Mouse (Mus musculus) inflammation-experienced regulatory T-cells, adult 6 months (primary cell): ENCODE results near the gene Nap1l5. TPM values are rescaled to one million over a fixed set of nuclear protein-coding genes. Genes with fewer than 3 reads are reported as not detected.
"Not testable (repeated sequence)": the region's sequence is repeated elsewhere in the genome, so short reads cannot be mapped to it uniquely, and the experiment has no call there.

Experiments used
- ATAC-seq: one replicate; pipeline ENCODE4 v1.8.0; 2017
- polyA plus RNA-seq, 3 experiments: library from polyadenylated mRNA; unstranded; fragments of 100-300 nt; shearing (Covaris generic); gene quantifications; one replicate each; pipeline ENCODE4 v1.2.1; 2017

Nap1l5 gene
- polyA plus RNA-seq, 3 experiments from 2014 or later: 0.20 TPM; not detected in 2

DNA sequence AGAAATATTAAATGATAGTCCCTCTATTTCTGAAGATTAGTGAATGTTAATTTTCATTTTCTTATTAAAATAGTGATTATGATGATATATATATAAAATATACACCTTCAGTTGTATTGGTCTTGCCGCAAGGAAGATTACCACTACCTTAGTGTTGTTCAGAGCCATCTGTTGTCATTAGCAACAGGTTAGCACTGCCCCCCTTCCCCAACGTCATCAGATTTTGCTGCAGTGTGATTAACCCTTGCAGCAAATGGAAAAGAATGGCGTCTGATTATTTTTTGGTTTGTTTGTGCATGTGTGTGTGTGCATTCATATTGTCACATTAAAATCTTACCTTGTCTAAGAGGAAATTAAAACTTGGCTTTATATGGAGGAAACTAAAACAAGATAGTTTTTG is 2.3 kb downstream of the Nap1l5 start:
- ATAC-seq: no peak

DNA sequence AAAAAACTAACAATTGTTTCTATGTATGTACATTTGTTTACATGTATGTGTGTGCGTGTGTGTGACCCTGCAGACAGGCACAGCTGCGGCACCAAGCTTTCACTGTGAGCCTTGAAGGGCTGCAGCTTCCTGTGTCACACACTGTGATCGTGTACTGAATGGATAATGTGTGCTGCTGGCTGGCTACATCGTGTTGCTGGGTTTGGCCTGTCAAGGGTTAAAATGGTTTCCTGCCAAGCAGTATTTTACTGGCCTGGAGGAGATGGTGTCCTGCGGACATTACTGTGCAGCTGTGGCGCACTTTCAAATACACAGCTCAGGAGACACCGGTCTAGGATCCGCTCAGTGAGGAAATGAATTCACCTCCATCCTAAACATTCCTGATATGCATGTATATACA is 3.7 kb downstream of the Nap1l5 start:
- no peak for ATAC-seq

DNA sequence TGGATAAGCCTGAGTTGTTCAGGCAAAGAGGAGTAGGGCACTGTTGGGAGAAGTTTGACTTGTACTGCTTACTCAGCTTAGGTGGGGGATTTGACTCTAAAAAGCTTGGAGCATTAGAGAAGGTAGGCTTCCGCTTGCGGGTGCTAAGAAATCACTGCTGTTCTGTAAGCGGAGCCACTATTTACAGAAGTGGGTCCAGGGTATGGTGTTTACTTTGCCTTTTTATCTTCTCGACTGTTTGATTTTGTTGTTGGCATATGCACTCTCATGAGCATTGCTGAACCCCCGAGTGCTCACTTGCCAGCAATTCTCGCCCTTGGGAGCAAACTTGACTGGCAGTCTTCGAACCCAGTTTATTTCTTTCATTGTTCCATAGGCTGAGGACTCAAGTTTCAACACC is 6.3 kb downstream of the Nap1l5 start:
- ATAC-seq: no peak

DNA sequence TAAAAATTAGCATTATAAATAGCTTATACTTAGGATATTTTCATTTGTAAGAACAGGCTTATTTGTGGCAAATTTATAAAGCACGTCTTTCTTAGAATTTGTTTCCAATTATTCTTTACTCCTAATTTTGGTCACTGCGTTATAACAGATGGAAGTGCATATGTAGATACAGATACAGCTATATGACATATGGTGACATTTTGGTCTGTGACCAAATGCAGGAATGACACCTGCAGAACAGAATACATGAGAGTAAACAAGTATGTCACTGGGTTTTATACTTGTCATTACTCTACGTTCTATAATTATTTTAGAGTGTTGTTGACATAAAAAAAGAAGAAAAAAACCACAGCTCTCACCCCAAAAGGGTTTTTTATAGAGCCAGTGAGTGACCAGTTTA is 7.8 kb downstream of the Nap1l5 start:
- ATAC-seq: no peak

DNA sequence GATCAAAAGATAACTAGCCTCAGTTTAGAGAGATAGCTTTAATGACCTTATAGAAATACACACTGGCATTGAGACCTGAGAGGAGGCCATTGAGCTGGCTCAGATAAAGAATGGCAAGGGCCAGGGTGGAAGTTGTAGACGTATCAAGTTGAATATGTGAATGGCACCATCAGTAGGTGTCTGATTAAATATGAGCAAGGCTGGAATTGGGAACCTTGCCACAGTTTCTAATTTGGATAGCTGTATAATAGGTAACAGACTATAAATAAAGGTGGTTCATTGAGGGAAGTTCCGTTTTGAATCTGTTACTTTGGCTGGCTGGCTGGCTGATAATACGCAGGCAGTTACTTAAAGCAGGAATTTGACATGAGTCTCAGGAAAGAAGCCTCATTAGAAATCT is 10.2 kb downstream of the Nap1l5 start:
- no peak for ATAC-seq

DNA sequence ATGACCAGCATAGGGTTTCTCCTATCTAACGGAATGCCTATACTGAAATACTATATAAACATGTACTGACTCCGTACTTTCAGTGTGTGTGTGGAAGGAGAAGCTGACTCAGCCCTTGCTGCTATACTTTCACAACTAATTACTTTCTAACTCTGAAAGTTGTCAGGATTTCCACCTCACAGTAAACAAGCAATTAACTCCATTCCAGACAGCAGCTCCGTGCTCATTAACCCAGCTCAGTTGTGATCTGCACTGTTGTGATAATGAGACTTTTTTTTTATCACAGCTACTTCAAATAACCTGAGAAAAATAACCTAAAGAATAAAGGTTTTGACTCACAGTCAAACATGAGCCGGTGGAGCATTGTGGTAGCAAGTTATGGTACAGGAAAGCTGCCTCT is 11.9 kb downstream of the Nap1l5 start:
- ATAC-seq: no peak

GRCm38 (mm10) chr6:58893307-58893706 is 13.6 kb downstream of the Nap1l5 start:
- peak; percentile 32 for ATAC-seq

DNA sequence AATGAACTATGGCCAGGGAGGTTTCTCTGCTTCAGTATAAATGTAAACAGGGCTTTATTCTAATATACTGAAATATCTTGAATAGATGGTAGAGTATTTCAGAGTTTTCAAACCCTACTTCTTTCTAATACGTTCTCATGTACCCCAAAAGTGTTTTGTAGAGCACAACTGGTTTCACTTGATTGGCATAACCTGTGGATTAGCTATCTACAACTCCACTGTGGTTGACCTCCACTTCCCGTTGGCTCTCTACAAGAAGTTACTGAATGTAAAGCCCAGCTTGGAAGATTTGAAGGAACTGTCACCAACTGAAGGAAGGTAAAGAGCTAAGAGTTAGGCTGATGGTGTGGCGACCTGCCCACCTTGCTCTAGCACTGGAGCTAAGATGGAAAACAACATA is 17.0 kb downstream of the Nap1l5 start:
- no peak for ATAC-seq

- ATAC-seq: no peak
These were observed 24.6 kb downstream of the Nap1l5 start for GRCm38 (mm10) chr6:58882271-58882670.

GRCm38 (mm10) chr6:58881363-58881762 is 25.5 kb downstream of the Nap1l5 start:
- no peak for ATAC-seq

- ATAC-seq: no peak
These were observed 26.0 kb downstream of the Nap1l5 start for GRCm38 (mm10) chr6:58880861-58881260.

GRCm38 (mm10) chr6:58879987-58880386 is 26.9 kb downstream of the Nap1l5 start:
- ATAC-seq: no peak

GRCm38 (mm10) chr6:58879572-58879971 is 27.3 kb downstream of the Nap1l5 start:
- no peak for ATAC-seq

DNA sequence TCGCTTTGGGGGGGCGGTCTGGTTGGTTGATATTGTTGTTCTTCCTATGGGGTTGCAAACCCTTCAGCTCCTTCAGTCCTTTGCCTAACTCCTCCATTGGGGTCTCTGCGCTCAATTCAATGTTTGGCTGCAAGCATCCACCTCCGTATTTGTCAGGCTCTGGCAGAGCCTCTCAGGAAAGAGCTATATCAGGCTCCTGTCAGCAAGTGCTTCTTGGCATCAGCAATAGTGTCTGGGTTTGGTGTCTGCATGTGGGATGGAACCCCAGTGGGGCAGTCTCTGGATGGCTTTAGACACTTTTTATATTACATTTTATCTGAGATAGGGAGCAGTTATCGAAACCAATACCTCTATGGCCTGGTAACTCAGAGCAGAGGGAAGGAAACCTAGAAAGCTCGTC is 39.0 kb downstream of the Nap1l5 start:
- ATAC-seq: not testable (repeated sequence)

GRCm38 (mm10) chr6:58863631-58864235 is 43.1 kb downstream of the Nap1l5 start:
- ATAC-seq: no peak

- ATAC-seq: no peak
These were observed 44.4 kb downstream of the Nap1l5 start for GRCm38 (mm10) chr6:58862446-58862993.

DNA sequence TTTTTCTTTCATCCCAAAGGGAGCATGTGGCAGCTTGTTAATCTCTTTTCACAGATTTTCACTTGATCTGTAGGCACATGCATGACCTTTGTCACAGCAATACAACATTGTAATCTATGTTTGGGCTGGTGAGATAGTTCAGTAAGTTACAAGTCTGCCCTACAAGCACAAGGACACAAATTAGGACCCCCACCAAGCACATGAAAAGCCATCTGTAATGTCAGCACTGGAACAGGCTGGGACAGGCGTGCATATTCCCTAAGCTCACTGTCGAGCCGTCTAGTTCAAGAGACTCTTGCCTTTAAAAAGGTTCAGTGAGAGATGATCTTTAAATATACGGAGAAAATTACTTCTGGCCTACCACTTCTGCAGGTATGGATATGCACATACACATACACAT is 47.4 kb downstream of the Nap1l5 start:
- no peak for ATAC-seq

- ATAC-seq: no peak
These were observed 50.4 kb downstream of the Nap1l5 start for GRCm38 (mm10) chr6:58856494-58856893.

- ATAC-seq: no peak
These were observed 51.1 kb downstream of the Nap1l5 start for GRCm38 (mm10) chr6:58855676-58856367.

Other genes starting within 250 kb of the Nap1l5 start
- 10 to 100 TPM; 19.8 to 20.8 (median 20.1) TPM for gene Herc3, start 75.6 kb downstream of the Nap1l5 start, polyA plus RNA-seq
- under 1 TPM in 2 of 3 experiments, not detected in 1; 0.27 to 0.29 TPM for gene Fam13a, start 117.5 kb upstream of the Nap1l5 start, polyA plus RNA-seq